In genomic region chr2:165404951-165405350, GRCm38 (mm10) we compare ENCODE assay signal across 17 mouse cellular contexts. TPM values are rescaled to one million over a fixed set of nuclear protein-coding genes. Genes with fewer than 3 reads are reported as not detected.
DNase-seq lines count a peak whose midpoint lies in the region; ATAC-seq lines count a peak whose summit lies in the region.
"Had no signal": no experiment of that assay in that cellular context is flagged by ENCODE, and none has a peak within 500 bp of the region (broad histone marks: within the 10 kb centered on the region; RNA-seq: fewer than 3 reads in every experiment).

No protein-coding gene starts in this region.

- no peaks in the 10 kb centered on the region for H3K9me3 ChIP-seq in forebrain, embryonic 10.5 days
- H3K9me3 ChIP-seq in forebrain, embryonic 16.5 days (ENCODE audit: control insufficient read depth, low read length) = no peaks in the 10 kb centered on the region
- H3K9me3 ChIP-seq in embryonic facial prominence, embryonic 10.5 days = no peaks in the 10 kb centered on the region
- H3K9me3 ChIP-seq in liver, embryonic 15.5 days (replicated peaks) = no peaks in the 10 kb centered on the region
- no peaks in the 10 kb centered on the region for H3K9me3 ChIP-seq in hindbrain, embryonic 14.5 days (ENCODE audit: control insufficient read depth, low read length)
- H3K9me3 ChIP-seq: hindbrain, embryonic 12.5 days had no signal

- no peak for DNase-seq in forebrain, embryonic 10.5 days (ENCODE audit: extremely low spot score, low spot score)
- DNase-seq in embryonic facial prominence, embryonic 10.5 days (ENCODE audit: low spot score) = no peak
- no peak for DNase-seq in cerebellum, postnatal 25 days
- DNase-seq in ovary, postnatal 10 days (ENCODE audit: low spot score) = no peak
- no peak for DNase-seq in hindbrain, embryonic 14.5 days (ENCODE audit: low spot score)
- DNase-seq: embryo, embryonic 11 days; gastrocnemius, postnatal 10 days had no signal

- H3K4me1 ChIP-seq in forebrain, embryonic 10.5 days = peaks cover 32% of the 10 kb centered on the region
- peaks cover 2% of the 10 kb centered on the region; the same call in 1 of the 2 replicates for H3K4me1 ChIP-seq in forebrain, embryonic 16.5 days (replicated peaks; ENCODE audit: control insufficient read depth, insufficient read depth, low read length)
- H3K4me1 ChIP-seq in embryonic facial prominence, embryonic 10.5 days = peaks cover 64% of the 10 kb centered on the region
- H3K4me1 ChIP-seq in liver, embryonic 15.5 days (replicated peaks) = peaks cover 42% of the 10 kb centered on the region
- H3K4me1 ChIP-seq in hindbrain, embryonic 14.5 days (replicated peaks; ENCODE audit: control insufficient read depth, insufficient read depth, low read length) = no peaks in the 10 kb centered on the region
- H3K4me1 ChIP-seq: hindbrain, embryonic 12.5 days had no signal

- 82% methylated on average over 9 of the region's 9 CpGs for WGBS in forebrain, embryonic 10.5 days
- 78% methylated on average over 9 of the region's 9 CpGs for WGBS in forebrain, embryonic 16.5 days
- WGBS in embryonic facial prominence, embryonic 10.5 days = 68% methylated on average over 9 of the region's 9 CpGs
- 16% methylated on average over 9 of the region's 9 CpGs for WGBS in liver, embryonic 15.5 days (ENCODE audit: insufficient replicate concordance)
- 74% methylated on average over 9 of the region's 9 CpGs for WGBS in hindbrain, embryonic 14.5 days

- H3K9ac ChIP-seq in forebrain, embryonic 16.5 days (replicated peaks; ENCODE audit: low read depth, low read length) = no peak overlapping the region
- no peak overlapping the region for H3K9ac ChIP-seq in liver, embryonic 15.5 days
- H3K9ac ChIP-seq in hindbrain, embryonic 14.5 days = no peak overlapping the region
- H3K9ac ChIP-seq: hindbrain, embryonic 12.5 days had no signal

- no peak for ATAC-seq in forebrain, embryonic 16.5 days
- ATAC-seq in liver, embryonic 15.5 days (ENCODE audit: insufficient read depth) = peak; percentile 85
- ATAC-seq in megakaryocyte progenitor cell, adult 5-6 weeks (replicated peaks; ENCODE audit: poor library complexity) = peak; percentile 80
- ATAC-seq in hindbrain, embryonic 14.5 days (ENCODE audit: low FRiP score) = no peak
- ATAC-seq: activated CD4-positive, CD25-positive, alpha-beta regulatory T cell, adult 4 months had no signal

- H3K27ac ChIP-seq in forebrain, embryonic 10.5 days = peak overlapping the region; percentile 40; the same call in 1 of the 2 replicates
- H3K27ac ChIP-seq in forebrain, embryonic 16.5 days (ENCODE audit: low read length) = no peak overlapping the region
- H3K27ac ChIP-seq in embryonic facial prominence, embryonic 10.5 days (replicated peaks) = 0 out of 2 replicates have a peak overlapping the region, but pooled peaks have one; percentile 19
- H3K27ac ChIP-seq in liver, embryonic 15.5 days (replicated peaks) = peak overlapping the region; percentile 72
- no peak overlapping the region for H3K27ac ChIP-seq in hindbrain, embryonic 14.5 days
- H3K27ac ChIP-seq: hindbrain, embryonic 12.5 days; kidney, postnatal 0 days had no signal

- no peaks in the 10 kb centered on the region for H3K36me3 ChIP-seq in forebrain, embryonic 10.5 days (replicated peaks)
- H3K36me3 ChIP-seq in forebrain, embryonic 16.5 days (ENCODE audit: control insufficient read depth, insufficient read depth) = no peaks in the 10 kb centered on the region
- H3K36me3 ChIP-seq in embryonic facial prominence, embryonic 10.5 days (replicated peaks) = no peaks in the 10 kb centered on the region
- no peaks in the 10 kb centered on the region for H3K36me3 ChIP-seq in liver, embryonic 15.5 days (replicated peaks)
- H3K36me3 ChIP-seq in hindbrain, embryonic 14.5 days (replicated peaks; ENCODE audit: control insufficient read depth, insufficient read depth) = no peaks in the 10 kb centered on the region
- H3K36me3 ChIP-seq: hindbrain, embryonic 12.5 days had no signal

- no peak overlapping the region for H3K4me3 ChIP-seq in forebrain, embryonic 10.5 days
- no peak overlapping the region for H3K4me3 ChIP-seq in forebrain, embryonic 16.5 days (replicated peaks; ENCODE audit: low read length)
- H3K4me3 ChIP-seq in embryonic facial prominence, embryonic 10.5 days = no peak overlapping the region
- H3K4me3 ChIP-seq in liver, embryonic 15.5 days (replicated peaks) = no peak overlapping the region
- H3K4me3 ChIP-seq in hindbrain, embryonic 14.5 days (replicated peaks; ENCODE audit: low read length) = no peak overlapping the region
- H3K4me3 ChIP-seq: hindbrain, embryonic 12.5 days; megakaryocyte, embryonic 14.5 days had no signal

- H3K4me2 ChIP-seq in forebrain, embryonic 16.5 days (ENCODE audit: low read length) = no peak overlapping the region
- H3K4me2 ChIP-seq in liver, embryonic 15.5 days = no peak overlapping the region
- no peak overlapping the region for H3K4me2 ChIP-seq in hindbrain, embryonic 14.5 days (replicated peaks)
- H3K4me2 ChIP-seq: hindbrain, embryonic 12.5 days had no signal

- H3K27me3 ChIP-seq in forebrain, embryonic 10.5 days (ENCODE audit: poor library complexity, severe bottlenecking) = no peaks in the 10 kb centered on the region
- no peaks in the 10 kb centered on the region for H3K27me3 ChIP-seq in forebrain, embryonic 16.5 days (replicated peaks; ENCODE audit: control insufficient read depth, insufficient read depth, low read length)
- no peaks in the 10 kb centered on the region for H3K27me3 ChIP-seq in embryonic facial prominence, embryonic 10.5 days (replicated peaks; ENCODE audit: low read depth, poor library complexity, severe bottlenecking)
- no peaks in the 10 kb centered on the region for H3K27me3 ChIP-seq in liver, embryonic 15.5 days
- H3K27me3 ChIP-seq in hindbrain, embryonic 14.5 days (ENCODE audit: control insufficient read depth, insufficient read depth, low read length) = no peaks in the 10 kb centered on the region
- H3K27me3 ChIP-seq: hindbrain, embryonic 12.5 days had no signal

RNA-seq across cellular contexts. Expression of gene Ocstamp, which starts 4.7 kb away (rescaled TPM):
- polyA plus RNA-seq in forebrain, embryonic 10.5 days (2016; fragmentation: Nextera tagmentation; extraction: Ambion mirVana) = 0.05 and 0.15 TPM in 2 replicates
- polyA plus RNA-seq in forebrain, embryonic 16.5 days (2015; fragmentation: Nextera tagmentation; extraction: Ambion mirVana) = not detected in 2 replicates
- polyA plus RNA-seq in embryonic facial prominence, embryonic 10.5 days (2016; fragmentation: Nextera tagmentation; extraction: Ambion mirVana) = 0.06 and 0.18 TPM in 2 replicates
- polyA plus RNA-seq in liver, embryonic 15.5 days (2015; fragmentation: Nextera tagmentation; extraction: Ambion mirVana) = 4.1 and 5.2 TPM in 2 replicates
- total RNA-seq in megakaryocyte progenitor cell, adult 5-6 weeks (2015) = not detected in 2 replicates
- not detected in 2 replicates for total RNA-seq in megakaryocyte progenitor cell, adult 5-6 weeks (2017)
- not detected in 2 replicates for polyA plus RNA-seq in hindbrain, embryonic 14.5 days (2014; fragmentation: Nextera tagmentation; extraction: Ambion mirVana)
- total RNA-seq: layer of hippocampus, postnatal 25 days had no signal
- polyA plus RNA-seq: activated CD4-positive, CD25-positive, alpha-beta regulatory T cell, adult 4 months had no signal

RNA-seq across cellular contexts. Expression of gene Zfp334, which starts 16.9 kb away (rescaled TPM):
- polyA plus RNA-seq in forebrain, embryonic 10.5 days (2016; fragmentation: Nextera tagmentation; extraction: Ambion mirVana) = 20.3 and 21.1 TPM in 2 replicates
- polyA plus RNA-seq in forebrain, embryonic 16.5 days (2015; fragmentation: Nextera tagmentation; extraction: Ambion mirVana) = 12.3 and 13.4 TPM in 2 replicates
- polyA plus RNA-seq in embryonic facial prominence, embryonic 10.5 days (2016; fragmentation: Nextera tagmentation; extraction: Ambion mirVana) = 20.8 and 21.6 TPM in 2 replicates
- polyA plus RNA-seq in liver, embryonic 15.5 days (2015; fragmentation: Nextera tagmentation; extraction: Ambion mirVana) = 0.97 and 1.3 TPM in 2 replicates
- not detected in 2 replicates for total RNA-seq in megakaryocyte progenitor cell, adult 5-6 weeks (2015)
- total RNA-seq in megakaryocyte progenitor cell, adult 5-6 weeks (2017) = not detected in 2 replicates
- polyA plus RNA-seq in hindbrain, embryonic 14.5 days (2014; fragmentation: Nextera tagmentation; extraction: Ambion mirVana) = 12.4 and 12.5 TPM in 2 replicates

RNA-seq across cellular contexts. Expression of gene Zfp663, which starts 36.4 kb away (rescaled TPM):
- polyA plus RNA-seq in forebrain, embryonic 10.5 days (2016; fragmentation: Nextera tagmentation; extraction: Ambion mirVana) = 4.7 and 4.9 TPM in 2 replicates
- 6.3 and 6.6 TPM in 2 replicates for polyA plus RNA-seq in forebrain, embryonic 16.5 days (2015; fragmentation: Nextera tagmentation; extraction: Ambion mirVana)
- polyA plus RNA-seq in embryonic facial prominence, embryonic 10.5 days (2016; fragmentation: Nextera tagmentation; extraction: Ambion mirVana) = 3.0 and 3.2 TPM in 2 replicates
- polyA plus RNA-seq in liver, embryonic 15.5 days (2015; fragmentation: Nextera tagmentation; extraction: Ambion mirVana) = 0.06 TPM in 1 of 2 replicates, not detected in the other
- not detected in 2 replicates for total RNA-seq in megakaryocyte progenitor cell, adult 5-6 weeks (2015)
- not detected in 2 replicates for total RNA-seq in megakaryocyte progenitor cell, adult 5-6 weeks (2017)
- 6.2 and 6.3 TPM in 2 replicates for polyA plus RNA-seq in hindbrain, embryonic 14.5 days (2014; fragmentation: Nextera tagmentation; extraction: Ambion mirVana)
- total RNA-seq: ES-E14 had no signal
- polyA plus RNA-seq: activated CD4-positive, CD25-positive, alpha-beta regulatory T cell, adult 4 months; testis, adult 2 months had no signal

Comparison
In these comparisons a context has a peak if more than half of its experiments do, and no peak if none do; other contexts are left out.
1. H3K27ac ChIP-seq: peak in forebrain, embryonic 10.5 days (single experiment), embryonic facial prominence, embryonic 10.5 days (single experiment) and liver, embryonic 15.5 days (single experiment); none in forebrain, embryonic 16.5 days (single experiment) and hindbrain, embryonic 14.5 days (single experiment).
2. ATAC-seq: peak in liver, embryonic 15.5 days (single experiment) and megakaryocyte progenitor cell, adult 5-6 weeks (single experiment); none in forebrain, embryonic 16.5 days (single experiment) and hindbrain, embryonic 14.5 days (single experiment).